Mouse (Mus musculus): ENCODE results near the gene Pspn. TPM values are rescaled to one million over a fixed set of nuclear protein-coding genes. Genes with fewer than 3 reads are reported as not detected.

The Pspn gene
- not detected in 2 replicates for total RNA-seq (2017)

DNA sequence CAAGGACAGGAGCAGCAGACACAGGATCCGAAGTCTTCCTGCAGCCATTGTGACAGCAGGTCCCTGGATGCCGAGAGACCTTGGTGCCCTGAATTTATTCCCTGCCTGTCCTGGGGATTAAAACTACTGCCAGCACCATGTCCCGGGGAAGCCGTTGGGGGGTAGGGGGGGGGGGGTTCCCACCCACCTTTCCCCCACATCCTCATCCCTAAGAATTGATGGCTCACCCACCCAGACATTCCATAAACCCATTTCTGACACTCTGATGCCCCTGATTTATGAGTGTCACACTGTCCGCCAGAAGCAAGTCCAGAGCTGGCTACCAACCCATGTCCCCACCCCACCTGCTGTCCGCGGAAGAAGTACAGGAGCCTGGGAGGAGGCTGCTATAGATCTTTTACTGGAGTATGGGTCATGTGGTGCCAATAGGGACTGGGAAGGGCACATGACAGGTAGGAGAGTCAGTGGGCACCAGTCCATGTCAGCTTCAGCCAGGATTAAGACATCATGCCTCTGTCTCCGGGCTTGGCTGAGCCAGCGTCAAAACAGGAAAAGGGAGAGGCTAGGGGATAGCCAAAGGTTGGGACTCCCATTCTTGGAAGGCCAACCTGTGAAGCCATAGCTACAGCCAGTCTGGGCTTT, at the start of gene Pspn:
Gene Pspn, minus strand, starts transcription at position 51 of the 642 bp plus-strand sequence.
- no peak for ATAC-seq (replicated peaks in 1 of 2; ENCODE audit: insufficient read depth in 1 of 2, low FRiP score in 2 of 2, low TSS enrichment in 1 of 2, low read depth in 1 of 2, poor library complexity in 2 of 2, severe bottlenecking in 2 of 2)

DNA sequence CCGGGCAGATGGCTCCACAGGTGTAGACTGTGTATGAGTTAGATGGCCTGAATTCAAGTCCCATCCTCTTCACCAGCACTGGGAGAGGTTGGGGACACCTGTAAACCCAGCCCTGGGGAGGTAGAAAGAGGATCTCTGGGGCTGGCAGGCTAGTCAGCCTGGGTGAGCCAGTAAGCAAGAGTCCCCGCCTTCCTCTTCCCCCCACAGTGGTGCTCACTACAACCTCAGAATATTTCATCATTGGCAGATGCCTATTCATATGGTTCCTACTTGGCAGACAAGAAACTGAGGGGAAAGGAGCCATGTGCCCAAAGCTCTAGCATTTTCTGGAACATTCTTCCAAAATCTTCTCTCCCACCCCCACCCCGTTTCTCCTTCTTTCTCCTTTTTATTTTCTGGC, 49.0 kb upstream of the Pspn start:
- no peak; a peak in 2 of 4 replicates for ATAC-seq (replicated peaks in 1 of 2; ENCODE audit: insufficient read depth in 1 of 2, low FRiP score in 2 of 2, low TSS enrichment in 1 of 2, low read depth in 1 of 2, poor library complexity in 2 of 2, severe bottlenecking in 2 of 2)

- ATAC-seq (replicated peaks in 1 of 2; ENCODE audit: insufficient read depth in 1 of 2, low FRiP score in 2 of 2, low TSS enrichment in 1 of 2, low read depth in 1 of 2, poor library complexity in 2 of 2, severe bottlenecking in 2 of 2), result no peak
Observed at GRCm38 (mm10) chr17:57047406-57047805, 47.6 kb upstream of the Pspn start.

DNA sequence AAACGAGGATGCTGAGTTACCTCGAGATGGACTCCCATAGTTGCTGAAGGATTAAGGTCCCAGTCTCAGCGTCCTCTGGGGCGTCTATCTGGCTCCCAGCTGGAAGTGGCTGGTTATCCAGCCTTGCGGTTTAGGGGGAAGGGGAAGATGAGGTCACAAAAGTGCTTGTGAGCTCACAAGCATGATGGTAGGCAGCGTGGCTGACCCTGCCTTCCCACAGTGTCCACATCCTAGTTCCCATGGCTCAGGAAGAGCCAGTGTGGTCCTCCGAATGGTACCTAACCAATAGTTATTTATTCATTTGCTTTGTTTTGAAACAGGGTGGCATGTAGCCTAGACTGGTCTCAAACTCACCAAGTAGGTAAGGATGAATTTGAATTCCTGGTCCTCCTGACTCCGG, 41.7 kb upstream of the Pspn start, which contains the start of gene Slc25a41:
Gene Slc25a41, minus strand, starts transcription at position 101 of the 400 bp plus-strand sequence.
- no peak for ATAC-seq (replicated peaks in 1 of 2; ENCODE audit: insufficient read depth in 1 of 2, low FRiP score in 2 of 2, low TSS enrichment in 1 of 2, low read depth in 1 of 2, poor library complexity in 2 of 2, severe bottlenecking in 2 of 2)

GRCm38 (mm10) chr17:57038978-57039377, 39.2 kb upstream of the Pspn start:
- ATAC-seq (replicated peaks in 1 of 2; ENCODE audit: insufficient read depth in 1 of 2, low FRiP score in 2 of 2, low TSS enrichment in 1 of 2, low read depth in 1 of 2, poor library complexity in 2 of 2, severe bottlenecking in 2 of 2), result no peak; a peak in 1 of 4 replicates

GRCm38 (mm10) chr17:57032854-57033253, 33.0 kb upstream of the Pspn start:
- ATAC-seq (replicated peaks in 1 of 2; ENCODE audit: insufficient read depth in 1 of 2, low FRiP score in 2 of 2, low TSS enrichment in 1 of 2, low read depth in 1 of 2, poor library complexity in 2 of 2, severe bottlenecking in 2 of 2), result no peak

- ATAC-seq (replicated peaks in 1 of 2; ENCODE audit: insufficient read depth in 1 of 2, low FRiP score in 2 of 2, low TSS enrichment in 1 of 2, low read depth in 1 of 2, poor library complexity in 2 of 2, severe bottlenecking in 2 of 2), result peak; percentile 89
Observed at GRCm38 (mm10) chr17:57031661-57032420, 32.0 kb upstream of the Pspn start.

- ATAC-seq (replicated peaks in 1 of 2; ENCODE audit: insufficient read depth in 1 of 2, low FRiP score in 2 of 2, low TSS enrichment in 1 of 2, low read depth in 1 of 2, poor library complexity in 2 of 2, severe bottlenecking in 2 of 2), result no peak
Observed at GRCm38 (mm10) chr17:57030931-57031660, 31.3 kb upstream of the Pspn start, which contains the start of gene Khsrp. TSS of gene Khsrp (minus strand) at chr17:57031522.

DNA sequence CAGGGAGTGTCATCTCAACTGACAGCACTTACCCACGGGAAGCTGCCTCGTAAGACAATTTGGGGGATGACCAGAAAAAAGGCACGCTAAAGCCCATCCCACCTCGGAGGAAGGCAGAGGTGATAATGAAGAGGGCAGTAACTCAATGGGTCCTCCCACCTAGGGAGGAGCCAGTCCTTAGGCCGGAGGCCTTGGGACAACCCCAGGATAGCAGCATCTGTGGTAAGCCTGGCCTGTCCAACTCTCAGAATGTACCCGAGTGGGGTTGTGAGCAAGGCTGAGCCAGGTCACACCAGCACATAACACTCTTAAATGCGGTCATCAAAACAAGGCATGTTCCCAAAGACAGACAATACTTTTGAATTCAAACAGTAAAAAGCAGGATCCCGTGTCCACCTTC, 29.9 kb upstream of the Pspn start:
- ATAC-seq (replicated peaks in 1 of 2; ENCODE audit: insufficient read depth in 1 of 2, low FRiP score in 2 of 2, low TSS enrichment in 1 of 2, low read depth in 1 of 2, poor library complexity in 2 of 2, severe bottlenecking in 2 of 2), result no peak

DNA sequence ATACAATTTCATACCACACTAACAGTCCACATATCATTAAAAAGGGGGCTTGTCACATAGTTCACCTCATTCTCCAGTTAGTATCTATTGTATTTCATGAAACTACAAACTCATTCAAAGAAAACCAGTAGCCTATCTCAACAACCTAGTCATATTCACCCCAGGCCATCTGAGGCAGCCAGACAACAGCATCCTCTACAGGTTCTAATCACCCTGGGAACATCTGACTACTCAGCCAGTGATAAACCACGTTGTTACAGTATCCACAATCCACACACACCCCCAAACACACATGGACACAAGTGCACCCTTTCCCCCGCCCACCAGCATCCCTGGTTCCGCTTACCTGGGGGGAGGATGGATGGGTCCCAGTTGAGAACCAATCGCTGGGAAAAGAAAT, 27.7 kb upstream of the Pspn start:
- ATAC-seq (replicated peaks in 1 of 2; ENCODE audit: insufficient read depth in 1 of 2, low FRiP score in 2 of 2, low TSS enrichment in 1 of 2, low read depth in 1 of 2, poor library complexity in 2 of 2, severe bottlenecking in 2 of 2), result no peak

DNA sequence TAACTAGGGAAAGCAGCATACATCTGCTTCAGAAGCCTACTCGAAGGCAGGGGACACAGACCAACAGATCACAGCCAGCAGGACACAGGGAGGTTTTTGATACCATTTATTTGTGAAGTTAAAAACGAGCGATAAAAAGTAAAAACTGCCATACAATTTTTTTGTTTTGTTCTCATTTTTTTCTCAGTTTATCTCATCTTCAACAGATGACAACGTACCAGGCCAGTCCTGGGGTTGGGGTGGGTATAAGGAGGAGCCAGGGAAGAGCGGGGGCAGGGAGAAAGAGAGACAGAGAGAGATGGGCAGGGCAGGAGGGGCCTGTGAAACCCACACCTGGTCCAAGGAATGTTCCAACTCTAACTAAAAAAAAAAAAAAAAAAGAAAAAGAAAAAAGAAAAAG, 21.1 kb upstream of the Pspn start:
- ATAC-seq (replicated peaks in 1 of 2; ENCODE audit: insufficient read depth in 1 of 2, low FRiP score in 2 of 2, low TSS enrichment in 1 of 2, low read depth in 1 of 2, poor library complexity in 2 of 2, severe bottlenecking in 2 of 2), result no peak

DNA sequence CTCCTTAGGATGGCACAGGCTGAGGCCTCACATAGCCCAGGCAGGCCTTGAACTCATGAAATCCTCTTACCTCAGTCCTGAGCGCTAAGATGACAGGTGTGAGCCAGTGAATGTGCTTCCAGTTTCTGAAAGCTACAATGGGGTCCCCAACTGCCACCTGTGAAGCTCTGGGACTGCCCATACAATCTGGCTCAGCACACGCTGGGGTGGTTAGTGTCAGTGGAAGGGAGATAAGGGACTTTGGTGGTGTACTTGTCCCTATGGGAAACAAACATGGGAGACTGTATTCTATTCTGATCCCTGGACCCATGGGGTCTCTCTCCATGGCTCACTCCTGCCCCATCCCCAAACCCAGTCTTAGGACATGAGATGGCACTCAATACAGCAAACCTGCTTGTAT, 19.9 kb upstream of the Pspn start:
- peak in 1 of 2 experiments; percentile 18; a peak in 1 of 4 replicates for ATAC-seq (replicated peaks in 1 of 2; ENCODE audit: insufficient read depth in 1 of 2, low FRiP score in 2 of 2, low TSS enrichment in 1 of 2, low read depth in 1 of 2, poor library complexity in 2 of 2, severe bottlenecking in 2 of 2)

- no peak for ATAC-seq (replicated peaks in 1 of 2; ENCODE audit: insufficient read depth in 1 of 2, low FRiP score in 2 of 2, low TSS enrichment in 1 of 2, low read depth in 1 of 2, poor library complexity in 2 of 2, severe bottlenecking in 2 of 2)
Observed at GRCm38 (mm10) chr17:57012245-57012795, 12.5 kb upstream of the Pspn start.

DNA sequence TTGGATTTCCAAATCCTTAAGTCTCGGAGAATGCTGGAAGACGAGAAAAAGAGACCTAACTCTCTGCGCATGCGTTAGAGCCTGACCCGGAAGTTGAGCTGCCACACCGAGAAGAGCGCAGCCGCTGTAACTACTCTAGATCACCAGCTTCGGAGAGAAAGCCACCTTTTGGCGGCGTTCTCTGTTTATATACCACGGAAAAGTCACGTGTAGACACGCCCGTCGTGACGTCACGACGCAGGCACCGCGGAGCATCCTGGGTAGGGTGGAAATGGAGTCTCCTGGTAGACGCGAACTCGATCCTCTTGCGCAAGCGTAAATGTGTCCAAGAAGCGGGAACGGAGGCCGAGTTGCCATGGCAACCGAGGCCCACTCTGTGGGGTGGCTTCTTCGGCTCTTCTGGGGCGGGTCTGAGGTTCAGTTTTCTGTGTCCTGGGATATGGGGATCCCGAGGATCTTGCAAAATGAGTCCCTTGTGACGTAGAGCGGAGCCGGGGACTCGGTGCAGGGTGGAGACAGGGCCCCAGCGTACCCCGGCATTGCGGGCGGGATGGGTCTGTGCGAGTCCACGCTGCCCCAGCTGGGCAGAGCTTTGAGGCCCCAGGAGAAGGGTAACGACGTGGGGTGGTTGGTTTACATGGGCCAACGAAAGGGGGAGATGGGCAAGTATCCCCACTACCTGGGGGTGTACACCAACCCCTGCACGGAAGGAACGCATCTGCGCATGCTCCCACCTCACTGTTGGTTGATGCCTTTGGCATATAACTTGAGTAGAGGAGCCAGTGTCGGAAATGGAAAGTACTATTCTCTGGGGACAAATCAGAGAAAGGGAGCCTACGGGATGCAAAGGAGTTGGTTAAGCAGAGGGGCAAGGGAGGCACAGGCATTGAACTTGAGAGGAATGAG, 11.7 kb upstream of the Pspn start, which contains the start of the genes Gtf2f1 and Gm17949:
Gene Gtf2f1, minus strand, starts transcription at position 53 of the 906 bp plus-strand sequence.
Gene Gm17949, plus strand, starts transcription at position 234 of the 906 bp plus-strand sequence.
- peak; percentile 87 to 89 for ATAC-seq (replicated peaks in 1 of 2; ENCODE audit: insufficient read depth in 1 of 2, low FRiP score in 2 of 2, low TSS enrichment in 1 of 2, low read depth in 1 of 2, poor library complexity in 2 of 2, severe bottlenecking in 2 of 2)

GRCm38 (mm10) chr17:57010911-57011235, 11.1 kb upstream of the Pspn start:
- ATAC-seq (replicated peaks in 1 of 2; ENCODE audit: insufficient read depth in 1 of 2, low FRiP score in 2 of 2, low TSS enrichment in 1 of 2, low read depth in 1 of 2, poor library complexity in 2 of 2, severe bottlenecking in 2 of 2), result peak; percentile 44 to 49

- ATAC-seq (replicated peaks in 1 of 2; ENCODE audit: insufficient read depth in 1 of 2, low FRiP score in 2 of 2, low TSS enrichment in 1 of 2, low read depth in 1 of 2, poor library complexity in 2 of 2, severe bottlenecking in 2 of 2), result no peak
Observed at GRCm38 (mm10) chr17:57007137-57007905, 7.5 kb upstream of the Pspn start.

Measured in hematopoietic stem cell, adult 5-6 weeks (primary cell).